Mouse (Mus musculus): Measurements from ENCODE around the gene Nf1. TPM values are rescaled to one million over a fixed set of nuclear protein-coding genes. Genes with fewer than 3 reads are reported as not detected.

Gene Nf1
- polyA plus RNA-seq, 1 experiment from 2014 or later: 7.2 TPM

DNA sequence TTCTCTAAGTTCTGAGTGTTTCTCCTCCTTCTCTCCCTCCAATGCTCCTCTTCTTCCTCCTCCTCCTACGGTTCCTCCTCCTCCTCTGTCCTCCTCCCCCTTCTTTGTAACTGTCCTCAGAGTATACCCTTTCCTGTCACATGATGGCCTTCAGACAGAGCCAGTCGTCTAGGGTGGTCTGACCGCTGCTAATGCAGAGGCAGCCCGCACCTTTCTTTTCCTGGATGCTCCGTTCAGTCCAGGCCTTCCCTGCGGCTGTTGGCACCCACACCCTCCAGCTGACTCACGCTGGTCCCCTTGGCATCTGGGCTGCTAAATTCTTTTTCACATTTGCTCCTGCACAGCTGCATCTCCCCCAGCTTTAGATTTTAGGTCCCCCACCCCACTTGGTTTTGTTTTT, 33.0 kb upstream of the Nf1 start:
- peak overlapping the region; percentile 82 for H3K27ac ChIP-seq (ENCODE audit: low read length)
- no peak overlapping the region for H3K4me3 ChIP-seq (ENCODE audit: low read depth, low read length)
- H3K4me2 ChIP-seq (replicated peaks; ENCODE audit: low read depth, low read length): 0 out of 2 replicates have a peak overlapping the region, but pooled peaks have one; percentile 17
- no peaks in the 10 kb centered on the region for H3K36me3 ChIP-seq (ENCODE audit: insufficient read depth, low read length)
- H3K9ac ChIP-seq (replicated peaks; ENCODE audit: low read depth): no peak overlapping the region
- H3K27me3 ChIP-seq (replicated peaks; ENCODE audit: insufficient read depth, low read length): no peaks in the 10 kb centered on the region
- no peaks in the 10 kb centered on the region for H3K9me3 ChIP-seq (ENCODE audit: low read length)
- ATAC-seq (peak; percentile 72), DNase-seq (ENCODE audit: low spot score) (peak; percentile 65)
- WGBS: 11% methylated on average over 7 of the region's 7 CpGs
- H3K4me1 ChIP-seq (ENCODE audit: insufficient read depth, low read depth, low read length): peaks cover 14% of the 10 kb centered on the region; the same call in 1 of the 2 replicates
- TF ChIP-seq CTCF (IDR thresholded peaks at IDR 0.05) (no peak), EP300 (IDR thresholded peaks at IDR 0.05) (no peak)

GRCm38 (mm10) chr11:79306996-79307395, 32.5 kb upstream of the Nf1 start:
- peak overlapping the region; percentile 82 for H3K27ac ChIP-seq (ENCODE audit: low read length)
- peak overlapping the region; percentile 17; the same call in 1 of the 2 replicates for H3K4me2 ChIP-seq (replicated peaks; ENCODE audit: low read depth, low read length)
- no peaks in the 10 kb centered on the region for H3K9me3 ChIP-seq (ENCODE audit: low read length)
- H3K4me3 ChIP-seq (ENCODE audit: low read depth, low read length): no peak overlapping the region
- ATAC-seq (peak; percentile 83), DNase-seq (ENCODE audit: low spot score) (peak; percentile 64)
- no peaks in the 10 kb centered on the region for H3K27me3 ChIP-seq (replicated peaks; ENCODE audit: insufficient read depth, low read length)
- no peaks in the 10 kb centered on the region for H3K36me3 ChIP-seq (ENCODE audit: insufficient read depth, low read length)
- H3K4me1 ChIP-seq (ENCODE audit: insufficient read depth, low read depth, low read length): peaks cover 14% of the 10 kb centered on the region; the same call in 1 of the 2 replicates
- 5% methylated on average over 10 of the region's 10 CpGs for WGBS
- TF ChIP-seq CTCF (IDR thresholded peaks at IDR 0.05) (no peak), EP300 (IDR thresholded peaks at IDR 0.05) (no peak)
- no peak overlapping the region for H3K9ac ChIP-seq (replicated peaks; ENCODE audit: low read depth)

DNA sequence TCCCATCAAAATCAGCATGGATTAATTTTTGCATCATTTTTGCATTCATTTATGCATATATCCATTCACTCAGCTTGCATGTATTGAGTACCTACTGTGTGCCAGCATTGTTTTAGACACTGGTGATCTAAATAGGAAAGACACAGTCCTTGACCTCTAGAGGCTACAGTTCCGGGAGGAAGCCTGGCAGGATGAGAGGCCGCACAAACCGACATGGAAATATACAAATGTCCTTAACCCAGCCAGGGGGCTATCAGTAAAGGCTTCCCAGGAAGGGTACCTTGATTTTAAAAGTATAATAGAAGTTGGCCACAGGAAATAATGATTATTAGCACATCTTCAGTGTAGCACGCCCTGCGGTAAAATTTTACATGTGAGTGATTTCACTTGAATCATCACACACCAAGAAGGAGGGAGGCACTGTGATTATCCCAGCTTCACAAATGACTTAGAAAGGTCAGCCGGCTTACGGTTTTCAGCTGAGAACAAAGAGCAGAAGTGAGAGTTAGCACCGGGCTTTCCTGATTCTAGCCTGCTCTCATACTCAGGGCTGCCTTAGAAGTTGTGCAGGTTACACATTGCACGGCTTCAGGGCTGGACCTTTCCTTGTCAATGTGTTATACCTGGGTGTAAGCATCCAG, 31.8 kb upstream of the Nf1 start:
- 34% methylated on average over 9 of the region's 9 CpGs for WGBS
- H3K9ac ChIP-seq (replicated peaks; ENCODE audit: low read depth): no peak overlapping the region
- no peak overlapping the region for H3K4me3 ChIP-seq (ENCODE audit: low read depth, low read length)
- H3K4me2 ChIP-seq (replicated peaks; ENCODE audit: low read depth, low read length): no peak overlapping the region
- ATAC-seq (peak; percentile 43; the same call in 1 of the 2 replicates), DNase-seq (ENCODE audit: low spot score) (no peak)
- no peaks in the 10 kb centered on the region for H3K27me3 ChIP-seq (replicated peaks; ENCODE audit: insufficient read depth, low read length)
- H3K36me3 ChIP-seq (ENCODE audit: insufficient read depth, low read length): no peaks in the 10 kb centered on the region
- H3K9me3 ChIP-seq (ENCODE audit: low read length): no peaks in the 10 kb centered on the region
- no peak for TF ChIP-seq CTCF (IDR thresholded peaks at IDR 0.05)
- 0 out of 2 replicates have a peak, but pooled peaks have one; percentile 32 for TF ChIP-seq EP300 (IDR thresholded peaks at IDR 0.05)
- peak overlapping the region; percentile 82 for H3K27ac ChIP-seq (ENCODE audit: low read length)
- peaks cover 14% of the 10 kb centered on the region; the same call in 1 of the 2 replicates for H3K4me1 ChIP-seq (ENCODE audit: insufficient read depth, low read depth, low read length)

- no peak overlapping the region for H3K4me3 ChIP-seq (ENCODE audit: low read depth, low read length)
- H3K4me2 ChIP-seq (replicated peaks; ENCODE audit: low read depth, low read length): no peak overlapping the region
- no peaks in the 10 kb centered on the region for H3K9me3 ChIP-seq (ENCODE audit: low read length)
- DNase-seq (ENCODE audit: low spot score) (no peak), ATAC-seq (no peak)
- no peak overlapping the region for H3K9ac ChIP-seq (replicated peaks; ENCODE audit: low read depth)
- 64% methylated on average over 5 of the region's 5 CpGs for WGBS
- TF ChIP-seq EP300 (IDR thresholded peaks at IDR 0.05) (no peak), CTCF (IDR thresholded peaks at IDR 0.05) (no peak)
- peaks cover 14% of the 10 kb centered on the region; the same call in 1 of the 2 replicates for H3K4me1 ChIP-seq (ENCODE audit: insufficient read depth, low read depth, low read length)
- H3K36me3 ChIP-seq (ENCODE audit: insufficient read depth, low read length): no peaks in the 10 kb centered on the region
- no peaks in the 10 kb centered on the region for H3K27me3 ChIP-seq (replicated peaks; ENCODE audit: insufficient read depth, low read length)
- no peak overlapping the region for H3K27ac ChIP-seq (ENCODE audit: low read length)
Observed at GRCm38 (mm10) chr11:79310467-79310866, 29.0 kb upstream of the Nf1 start.

DNA sequence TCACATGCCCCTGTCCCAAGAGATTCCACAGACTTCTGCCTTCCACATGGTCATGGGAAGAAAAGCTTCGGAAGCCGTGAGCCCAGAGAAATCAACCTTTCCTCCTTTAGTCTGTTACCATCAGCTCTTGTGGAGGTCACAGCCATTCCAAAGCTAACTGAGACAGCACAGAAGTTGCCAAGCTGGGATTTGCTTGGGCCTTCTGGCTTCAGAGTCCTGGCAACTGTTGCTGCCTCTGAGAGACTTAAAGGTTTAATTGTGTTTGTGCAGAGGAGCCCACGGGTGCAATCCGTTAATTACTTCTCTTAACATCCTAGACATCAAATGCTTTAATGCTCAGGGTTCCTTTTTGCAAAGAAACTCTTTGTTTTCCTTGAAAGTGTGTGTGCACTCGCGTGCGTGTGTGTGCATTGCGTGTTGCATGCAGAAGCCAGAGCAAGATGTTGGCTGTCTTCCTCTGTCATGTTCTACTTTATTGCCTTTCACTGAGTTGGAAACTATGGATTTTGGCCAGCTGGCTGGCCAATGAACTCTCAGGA, 22.6 kb upstream of the Nf1 start:
- no peak overlapping the region for H3K4me2 ChIP-seq (replicated peaks; ENCODE audit: low read depth, low read length)
- 89% methylated on average over 8 of the region's 8 CpGs for WGBS
- no peak for DNase-seq (ENCODE audit: low spot score)

GRCm38 (mm10) chr11:79319807-79320206, 19.7 kb upstream of the Nf1 start:
- no peak overlapping the region for H3K4me2 ChIP-seq (replicated peaks; ENCODE audit: low read depth, low read length)
- no peak overlapping the region for H3K9ac ChIP-seq (replicated peaks; ENCODE audit: low read depth)
- 16% methylated on average over 7 of the region's 7 CpGs for WGBS
- TF ChIP-seq CTCF (IDR thresholded peaks at IDR 0.05) (no peak), EP300 (IDR thresholded peaks at IDR 0.05) (peak; percentile 94)
- ATAC-seq (peak; percentile 84), DNase-seq (ENCODE audit: low spot score) (peak; percentile 46)
- no peak overlapping the region for H3K4me3 ChIP-seq (ENCODE audit: low read depth, low read length)
- no peak overlapping the region for H3K27ac ChIP-seq (ENCODE audit: low read length)
- H3K9me3 ChIP-seq (ENCODE audit: low read length): no peaks in the 10 kb centered on the region
- no peaks in the 10 kb centered on the region for H3K36me3 ChIP-seq (ENCODE audit: insufficient read depth, low read length)
- H3K27me3 ChIP-seq (replicated peaks; ENCODE audit: insufficient read depth, low read length): no peaks in the 10 kb centered on the region
- H3K4me1 ChIP-seq (ENCODE audit: insufficient read depth, low read depth, low read length): no peaks in the 10 kb centered on the region; the same call in 1 of the 2 replicates

More for the DNA sequence above, 22.6 kb upstream of the Nf1 start:
- H3K9ac ChIP-seq (replicated peaks; ENCODE audit: low read depth): no peak overlapping the region
- H3K4me3 ChIP-seq (ENCODE audit: low read depth, low read length): no peak overlapping the region
- H3K27ac ChIP-seq (ENCODE audit: low read length): no peak overlapping the region
- no peaks in the 10 kb centered on the region; the same call in 1 of the 2 replicates for H3K4me1 ChIP-seq (ENCODE audit: insufficient read depth, low read depth, low read length)
- ATAC-seq: no peak
- H3K36me3 ChIP-seq (ENCODE audit: insufficient read depth, low read length): no peaks in the 10 kb centered on the region
- H3K27me3 ChIP-seq (replicated peaks; ENCODE audit: insufficient read depth, low read length): no peaks in the 10 kb centered on the region
- TF ChIP-seq EP300 (IDR thresholded peaks at IDR 0.05) (no peak), CTCF (IDR thresholded peaks at IDR 0.05) (no peak)
- no peaks in the 10 kb centered on the region for H3K9me3 ChIP-seq (ENCODE audit: low read length)
